Mouse (Mus musculus) lung, embryonic 14.5 days (tissue): ENCODE measurements around the gene Ndufa3. TPM values are rescaled to one million over a fixed set of nuclear protein-coding genes. Genes with fewer than 3 reads are reported as not detected.
"Not testable (repeated sequence)": the region's sequence is repeated elsewhere in the genome, so short reads cannot be mapped to it uniquely, and the experiment has no call there.

ENCODE experiments used
- ATAC-seq: fragments of 200-750 bp; cut with Nextera tagmentation; 2 replicates; pipeline ENCODE4 v1.8.0; 2017; ENCODE audit warnings: mild to moderate bottlenecking, moderate TSS enrichment, moderate library complexity; ENCODE audit not compliant: insufficient read depth
- DNase-seq: peaks from one replicate; pipeline ENCODE4 v3.0.0-alpha.2; 2015
- H3K27ac ChIP-seq: fragments of 300-500 bp; sonication (generic); 2 replicates; pipeline ENCODE4 v1.5.1; 2014; ENCODE audit warnings: low read depth, mild to moderate bottlenecking, moderate library complexity
- H3K27me3 ChIP-seq: fragments of 300-500 bp; sonication (generic); 2 replicates; pipeline ENCODE4 v1.6.1; 2014; ENCODE audit warnings: low read length, control low read depth; ENCODE audit not compliant: insufficient read depth
- H3K36me3 ChIP-seq: fragments of 300-500 bp; sonication (generic); 2 replicates; pipeline ENCODE4 v1.6.1; 2014; ENCODE audit warnings: control low read depth; ENCODE audit not compliant: insufficient read depth
- H3K4me1 ChIP-seq: fragments of 300-500 bp; sonication (generic); 2 replicates; pipeline ENCODE4 v1.6.1; 2014; ENCODE audit warnings: antibody characterized with exemption, control low read depth; ENCODE audit not compliant: insufficient read depth
- H3K4me2 ChIP-seq: fragments of 300-500 bp; sonication (generic); 2 replicates; pipeline ENCODE4 v1.6.1; 2014; ENCODE audit warnings: mild to moderate bottlenecking
- H3K4me3 ChIP-seq: fragments of 300-500 bp; sonication (generic); 2 replicates; pipeline ENCODE4 v1.5.1; 2014; ENCODE audit warnings: low read depth, low read length
- H3K9ac ChIP-seq: fragments of 300-500 bp; sonication (generic); 2 replicates; pipeline ENCODE4 v1.6.1; 2014
- H3K9me3 ChIP-seq: fragments of 300-500 bp; sonication (generic); 2 replicates; pipeline ENCODE4 v1.6.1; 2016; ENCODE audit warnings: low read depth, low read length, control low read depth
- CTCF ChIP-seq: IDR thresholded peaks from 2 replicates; pipeline ENCODE4 v1.5.1; 2016; ENCODE audit warnings: antibody characterized with exemption, low read depth
- WGBS: fragments of 180-500 bp; shearing (Covaris S2); extraction: QIAGEN DNeasy Blood & Tissue Kit; methylation state at CpG from one replicate; pipeline ENCODE4 v1.1.7; 2014; 5-methylcytosine and 5-hydroxymethylcytosine counted together
- polyA plus RNA-seq: library from polyadenylated mRNA; unstranded; fragments of >200 nt; fragmentation: Nextera tagmentation; extraction: Ambion mirVana; gene quantifications from 2 replicates; pipeline ENCODE4 v1.2.1, GENCODE M21; 2014

Gene Ndufa3
- polyA plus RNA-seq, 1 experiment from 2014 or later: 511 TPM

DNA sequence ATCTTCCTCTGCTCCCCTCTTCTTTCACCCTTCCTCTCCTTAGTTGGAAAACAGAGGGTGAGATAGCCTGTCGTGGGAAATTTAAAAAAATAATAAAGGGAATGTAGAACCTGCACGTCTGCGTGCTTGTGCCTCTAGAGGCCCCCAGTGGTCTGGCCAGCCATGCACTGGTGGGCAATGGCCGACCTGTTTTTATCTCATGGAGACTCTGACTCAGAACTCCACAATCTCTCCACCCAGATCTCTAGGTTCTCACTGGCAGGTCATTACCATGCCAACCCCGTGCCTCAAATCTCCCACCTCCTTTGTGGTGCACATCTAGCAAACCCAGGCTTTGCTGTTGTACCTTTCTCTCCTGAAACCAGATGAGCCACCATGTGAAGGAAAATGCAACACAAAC lies 22.5 kb upstream of the Ndufa3 start:
- no peak for ATAC-seq

DNA sequence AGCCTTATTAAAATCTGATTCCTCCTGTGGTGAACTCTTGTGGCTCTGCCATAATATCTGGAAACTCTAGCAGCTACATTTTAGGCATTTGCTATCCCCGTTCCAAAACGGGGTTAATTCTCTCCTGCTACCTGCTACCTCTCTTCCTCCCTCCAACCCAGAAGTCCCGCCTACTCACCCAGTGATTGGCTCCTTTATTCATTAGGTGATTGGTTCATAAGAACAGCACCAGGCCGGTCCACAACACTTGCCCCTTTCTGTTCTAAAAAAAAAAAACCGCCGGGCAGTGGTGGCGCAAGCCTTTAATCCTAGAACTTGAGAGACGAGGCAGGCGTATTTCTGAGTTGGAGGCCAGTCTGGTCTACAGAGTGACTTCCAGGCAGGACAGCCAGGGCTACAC lies 22.0 kb upstream of the Ndufa3 start:
- 11% methylated on average over 9 of the region's 9 CpGs for WGBS
- no peaks in the 10 kb centered on the region for H3K36me3 ChIP-seq
- H3K4me3 ChIP-seq: no peak overlapping the region
- TF ChIP-seq CTCF: no peak
- no peak overlapping the region for H3K9ac ChIP-seq
- no peaks in the 10 kb centered on the region for H3K27me3 ChIP-seq
- H3K27ac ChIP-seq: no peak overlapping the region
- no peaks in the 10 kb centered on the region for H3K9me3 ChIP-seq
- H3K4me1 ChIP-seq: no peaks in the 10 kb centered on the region
- peak; percentile 11 for DNase-seq
- ATAC-seq: no peak
- H3K4me2 ChIP-seq: peak overlapping the region; percentile 32

More for the DNA sequence above, 22.5 kb upstream of the Ndufa3 start:
- H3K27me3 ChIP-seq: no peaks in the 10 kb centered on the region
- H3K4me3 ChIP-seq: no peak overlapping the region
- no peak overlapping the region for H3K9ac ChIP-seq
- 10% methylated on average over 5 of the region's 5 CpGs for WGBS
- H3K4me1 ChIP-seq: no peaks in the 10 kb centered on the region
- H3K27ac ChIP-seq: no peak overlapping the region
- H3K36me3 ChIP-seq: no peaks in the 10 kb centered on the region
- H3K4me2 ChIP-seq: peak overlapping the region; percentile 32
- H3K9me3 ChIP-seq: no peaks in the 10 kb centered on the region
- DNase-seq: no peak
- TF ChIP-seq CTCF: no peak

DNA sequence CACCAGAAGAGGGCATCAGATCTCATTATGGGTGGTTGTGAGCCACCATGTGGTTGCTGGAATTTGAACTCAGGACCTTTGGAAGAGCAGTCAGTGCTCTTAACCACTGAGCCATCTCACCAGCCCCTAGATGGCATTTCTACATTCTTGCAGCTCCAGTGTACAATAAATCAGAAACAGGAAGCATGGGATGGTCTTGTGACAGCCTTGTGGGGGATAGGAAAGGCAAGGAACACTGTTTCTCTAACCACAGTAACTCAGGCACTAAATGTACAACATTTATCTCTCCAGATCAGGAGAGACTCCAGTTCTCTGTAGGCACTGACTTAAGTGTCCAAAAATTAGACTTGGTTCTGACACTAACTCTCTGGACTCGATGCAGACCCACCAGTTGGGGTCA lies 19.4 kb upstream of the Ndufa3 start:
- not testable (repeated sequence) for H3K9me3 ChIP-seq, H3K9ac ChIP-seq, H3K4me1 ChIP-seq, H3K4me2 ChIP-seq, H3K36me3 ChIP-seq, H3K27me3 ChIP-seq, H3K4me3 ChIP-seq, DNase-seq, ATAC-seq, H3K27ac ChIP-seq
- WGBS: 61% methylated on average over 1 of the region's 1 CpGs

DNA sequence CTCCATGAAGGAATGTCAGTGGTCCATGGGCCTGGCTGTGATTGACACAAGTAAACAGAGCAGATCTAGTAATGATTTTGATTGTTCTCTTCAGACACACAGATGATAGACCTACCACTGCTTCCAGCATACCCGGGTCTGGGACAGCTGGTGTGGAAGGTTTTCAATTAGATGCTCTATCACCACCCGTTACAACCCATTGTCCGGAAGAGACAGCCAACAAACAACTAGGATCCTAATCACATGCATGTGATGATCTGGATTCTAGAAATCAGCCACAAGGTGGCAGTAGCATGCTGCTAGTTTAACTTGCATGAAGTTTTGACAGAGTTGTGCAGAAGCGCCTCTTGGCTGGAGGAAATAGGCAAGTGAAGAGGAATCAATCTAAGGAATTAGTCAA lies 16.1 kb upstream of the Ndufa3 start:
- H3K9me3 ChIP-seq: no peaks in the 10 kb centered on the region
- H3K9ac ChIP-seq: no peak overlapping the region
- H3K27me3 ChIP-seq: no peaks in the 10 kb centered on the region
- peak; percentile 83 for TF ChIP-seq CTCF
- no peaks in the 10 kb centered on the region for H3K4me1 ChIP-seq
- peak; percentile 93 for DNase-seq
- H3K4me3 ChIP-seq: no peak overlapping the region
- no peaks in the 10 kb centered on the region for H3K36me3 ChIP-seq
- H3K4me2 ChIP-seq: no peak overlapping the region
- ATAC-seq: peak; percentile 31; the same call in 1 of the 2 replicates
- 12% methylated on average over 4 of the region's 4 CpGs for WGBS
- no peak overlapping the region for H3K27ac ChIP-seq

DNA sequence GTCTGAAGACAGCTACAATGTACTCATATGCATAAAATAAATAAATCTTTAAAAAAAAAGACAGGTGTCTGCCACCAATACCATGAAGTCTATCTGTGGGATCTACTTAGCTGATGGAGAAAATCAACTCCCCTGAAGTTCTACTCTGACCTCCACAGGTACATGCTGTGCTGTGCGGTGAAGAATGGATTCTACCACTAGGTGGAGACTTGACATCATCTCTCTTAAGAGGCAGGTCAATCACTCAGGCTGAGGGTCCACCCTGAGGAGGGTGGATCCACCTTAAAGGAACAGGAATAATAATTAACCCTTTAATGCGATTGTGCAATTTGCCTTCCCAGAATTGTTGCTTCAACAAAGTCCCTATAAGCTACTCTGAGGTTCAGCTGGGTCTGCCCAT lies 10.4 kb upstream of the Ndufa3 start:
- WGBS: 17% methylated on average over 2 of the region's 2 CpGs
- H3K9me3 ChIP-seq: no peaks in the 10 kb centered on the region
- no peak overlapping the region for H3K27ac ChIP-seq
- H3K4me1 ChIP-seq: no peaks in the 10 kb centered on the region
- H3K9ac ChIP-seq: no peak overlapping the region
- ATAC-seq (peak; percentile 68; the same call in 1 of the 2 replicates), DNase-seq (peak; percentile 42)
- no peaks in the 10 kb centered on the region for H3K36me3 ChIP-seq
- no peak overlapping the region for H3K4me3 ChIP-seq
- H3K27me3 ChIP-seq: no peaks in the 10 kb centered on the region
- peak; percentile 56 for TF ChIP-seq CTCF
- H3K4me2 ChIP-seq: no peak overlapping the region

DNA sequence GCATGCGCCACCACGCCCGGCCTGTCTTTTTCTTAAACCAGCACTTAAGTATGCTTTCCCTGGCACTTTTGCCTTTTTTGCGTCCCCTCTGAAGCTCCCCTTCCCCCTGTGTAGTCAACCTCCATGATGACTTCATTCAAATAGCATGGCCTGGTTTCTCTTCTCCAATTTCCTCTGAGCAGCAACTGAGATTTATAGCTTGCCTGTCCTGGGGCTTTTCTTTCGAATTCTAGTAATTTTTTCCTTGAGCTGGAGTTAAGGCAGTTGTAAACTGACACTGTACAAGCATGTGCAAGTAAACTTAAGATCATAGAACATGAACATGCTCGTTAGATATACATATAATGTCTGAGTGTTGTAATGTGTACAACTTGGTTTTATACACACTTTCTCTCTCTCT lies 9.8 kb upstream of the Ndufa3 start:
- H3K9ac ChIP-seq: no peak overlapping the region
- ATAC-seq (no peak), DNase-seq (no peak)
- WGBS: 75% methylated on average over 6 of the region's 6 CpGs
- no peak overlapping the region for H3K4me2 ChIP-seq
- H3K27me3 ChIP-seq: no peaks in the 10 kb centered on the region
- no peaks in the 10 kb centered on the region for H3K9me3 ChIP-seq
- no peaks in the 10 kb centered on the region for H3K36me3 ChIP-seq
- H3K4me1 ChIP-seq: no peaks in the 10 kb centered on the region
- H3K4me3 ChIP-seq: no peak overlapping the region
- H3K27ac ChIP-seq: no peak overlapping the region
- no peak for TF ChIP-seq CTCF

DNA sequence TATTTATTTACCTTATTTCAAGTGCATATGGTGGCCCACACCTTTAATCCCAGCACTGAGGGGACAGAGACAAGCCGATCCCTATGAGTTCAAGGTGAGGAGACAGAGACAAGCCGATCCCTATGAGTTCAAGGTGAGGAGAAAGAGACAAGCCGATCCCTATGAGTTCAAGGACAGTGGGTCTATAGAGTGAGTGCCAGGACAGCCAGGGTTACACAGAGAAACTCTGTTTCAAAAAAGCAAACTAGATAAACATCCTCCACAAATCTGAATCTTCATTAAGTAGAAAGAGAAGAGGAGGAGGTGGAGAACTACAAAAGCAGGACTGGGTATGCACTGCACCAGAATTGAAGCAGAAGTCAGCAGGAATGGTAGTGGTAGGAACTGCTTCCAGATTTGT lies 8.5 kb upstream of the Ndufa3 start:
- Histone ChIP-seq H3K4me1 (no peaks in the 10 kb centered on the region), H3K9me3 (no peaks in the 10 kb centered on the region), H3K36me3 (no peaks in the 10 kb centered on the region), H3K4me2 (no peak overlapping the region), H3K27ac (no peak overlapping the region), H3K9ac (no peak overlapping the region), H3K4me3 (no peak overlapping the region), H3K27me3 (no peaks in the 10 kb centered on the region)
- no peak for TF ChIP-seq CTCF
- WGBS: 87% methylated on average over 3 of the region's 3 CpGs
- no peak for ATAC-seq
- DNase-seq: no peak

DNA sequence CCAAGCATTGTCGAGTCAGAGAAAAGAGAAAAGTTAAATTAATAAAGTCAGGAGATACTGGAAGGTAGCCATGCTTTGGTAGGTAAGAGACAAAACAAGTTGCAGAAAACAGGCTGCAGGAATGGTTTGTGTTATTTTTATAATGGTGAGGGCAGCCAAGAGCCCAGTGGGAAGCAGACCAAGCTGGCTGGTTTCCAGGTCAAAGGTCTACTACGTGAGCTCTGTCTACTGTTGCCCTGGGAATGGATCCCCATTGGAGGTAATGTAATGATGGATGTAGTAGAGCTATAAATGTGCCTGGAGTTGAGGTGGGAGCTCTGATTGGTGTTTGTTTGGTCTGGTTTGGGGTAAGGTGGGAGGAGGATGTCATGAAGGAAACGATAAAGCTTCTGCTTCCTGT lies 8.1 kb upstream of the Ndufa3 start:
- no peak for ATAC-seq
- Histone ChIP-seq H3K4me2 (no peak overlapping the region), H3K9me3 (no peaks in the 10 kb centered on the region), H3K36me3 (no peaks in the 10 kb centered on the region), H3K27ac (no peak overlapping the region), H3K9ac (no peak overlapping the region), H3K4me1 (no peaks in the 10 kb centered on the region), H3K27me3 (no peaks in the 10 kb centered on the region), H3K4me3 (no peak overlapping the region)
- WGBS: 44% methylated on average over 3 of the region's 3 CpGs
- no peak for TF ChIP-seq CTCF
- DNase-seq: no peak
